Mouse (Mus musculus) lung, postnatal 0 days (tissue): ENCODE measurements around the gene Gpc6.

Experiments
- CTCF ChIP-seq: IDR thresholded peaks from 2 replicates; pipeline ENCODE4 v1.5.1; 2016; ENCODE audit warnings: antibody characterized with exemption, mild to moderate bottlenecking
- EP300 ChIP-seq: IDR thresholded peaks from 2 replicates; pipeline ENCODE4 v1.6.1; 2016; ENCODE audit warnings: antibody characterized with exemption, mild to moderate bottlenecking, control low read depth

- 0 out of 2 replicates have a peak, but pooled peaks have one; percentile 5 for TF ChIP-seq CTCF
- no peak for TF ChIP-seq EP300
These were observed 758.0 kb downstream of the Gpc6 start for GRCm38 (mm10) chr14:117683149-117683548.
